Mouse (Mus musculus): ENCODE measurements at regions not wholly inside any gene's neighbourhood (a gene's known extent, or its start where the extent isn't known, plus 50 kb on each side); places are given as distances from the start of the nearest gene placed in this dataset.

DNA sequence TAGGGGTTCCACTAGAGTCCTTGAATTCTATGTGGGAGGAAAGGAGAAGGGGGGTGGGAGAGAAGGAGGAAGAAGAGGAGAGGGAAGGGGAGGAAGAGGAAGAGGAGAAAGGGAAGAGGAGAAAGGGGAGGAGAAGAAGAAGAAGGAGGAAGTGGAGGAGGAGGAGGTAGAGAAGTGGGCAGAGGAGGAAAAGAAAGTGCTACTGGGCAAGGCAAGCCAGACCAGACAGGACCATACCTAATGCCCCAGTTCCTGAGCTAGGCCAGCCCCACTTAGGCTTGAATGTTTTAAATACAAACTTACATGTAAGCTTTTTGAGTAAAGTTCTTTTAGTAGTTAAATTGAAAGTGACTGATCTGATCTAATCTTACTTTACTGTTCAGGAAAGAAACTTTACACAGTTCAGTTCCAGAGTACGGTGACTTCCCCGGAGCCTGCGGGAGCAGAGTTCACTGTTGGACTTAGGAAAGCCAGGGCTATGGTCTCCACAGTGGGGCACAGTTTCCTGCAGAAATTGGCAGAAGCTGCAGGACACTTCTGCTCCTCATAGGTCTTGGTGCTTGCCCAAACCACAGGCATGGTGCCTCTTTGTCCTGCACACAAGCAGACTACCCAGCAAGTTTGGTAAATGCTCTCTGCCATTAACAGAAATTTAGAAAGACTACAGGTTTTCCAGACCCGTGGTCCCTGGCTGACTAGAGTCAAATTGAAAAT is 131.9 kb upstream of the Fut8 start:
- TF ChIP-seq GATA1 (IDR thresholded peaks at IDR 0.05; ENCODE audit: low read length) = no peak
- no peak for TF ChIP-seq TAL1 (IDR thresholded peaks at IDR 0.05; ENCODE audit: low read length)

Measured in erythroblast, embryonic 14.5 days (primary cell).